Mouse (Mus musculus): ENCODE results near the gene Anks1b.

- TF ChIP-seq CTCF (IDR thresholded peaks at IDR 0.05; ENCODE audit: extremely low read depth, insufficient read length, insufficient replicate concordance, low read depth, low read length), result no peak
- TF ChIP-seq POLR2A (IDR thresholded peaks at IDR 0.05; ENCODE audit: low read depth, low read length), result no peak
Measured at GRCm38 (mm10) chr10:89872501-89873145, 686 bp upstream of the Anks1b start.

All from small intestine, adult 2 months (tissue).